Mouse (Mus musculus): Measurements from ENCODE around the gene Col25a1. TPM values are rescaled to one million over a fixed set of nuclear protein-coding genes. Genes with fewer than 3 reads are reported as not detected.

Col25a1 gene
- polyA plus RNA-seq, 1 experiment from 2014 or later: 1.0 TPM

DNA sequence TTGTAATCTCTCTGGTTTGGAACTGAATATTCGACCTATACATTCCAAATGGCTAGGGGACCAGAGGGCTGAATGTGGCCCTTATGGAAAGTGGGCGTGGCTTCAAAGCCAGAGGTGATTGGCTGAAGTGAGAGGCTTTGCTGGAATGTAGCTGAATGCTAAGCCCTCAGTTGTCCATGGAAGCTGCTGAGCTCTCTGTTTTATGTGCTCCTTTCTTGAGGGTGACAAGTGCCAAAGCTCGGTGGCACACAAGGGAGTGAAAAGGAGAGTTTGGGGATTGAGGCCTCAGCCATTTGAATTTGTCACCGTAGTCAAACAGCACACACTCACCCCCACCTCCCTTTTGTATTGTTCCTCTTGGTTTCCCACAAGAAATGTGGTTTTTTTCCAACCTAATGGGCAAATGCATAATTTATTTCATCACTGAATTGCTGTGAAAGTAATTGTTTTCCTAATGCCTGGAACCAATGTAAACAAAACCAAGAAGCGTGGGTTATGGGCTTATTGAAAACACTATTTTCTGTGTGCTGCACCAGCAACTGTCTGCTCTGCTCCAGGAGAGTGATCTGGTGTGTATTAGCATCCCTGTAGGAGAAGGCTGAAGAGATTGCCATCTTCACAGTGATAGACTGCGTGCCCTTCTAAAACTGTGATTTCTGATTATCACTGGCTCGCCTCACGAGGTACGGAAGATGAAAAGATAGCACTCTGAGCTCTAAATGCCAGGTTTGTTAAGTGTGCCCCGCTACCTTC lies 147.2 kb downstream of the Col25a1 start:
- no peak overlapping the region for H3K4me2 ChIP-seq (ENCODE audit: low read depth, low read length)
- H3K9ac ChIP-seq (ENCODE audit: low read depth, low read length): no peak overlapping the region
- H3K9me3 ChIP-seq (replicated peaks; ENCODE audit: control insufficient read depth, low read length): no peaks in the 10 kb centered on the region
- H3K27me3 ChIP-seq (ENCODE audit: control insufficient read depth, insufficient read depth, low read depth, low read length): no peaks in the 10 kb centered on the region
- no peaks in the 10 kb centered on the region for H3K4me1 ChIP-seq (ENCODE audit: control insufficient read depth, low read depth, low read length)
- no peaks in the 10 kb centered on the region for H3K36me3 ChIP-seq (ENCODE audit: control insufficient read depth, insufficient read depth)
- no peak overlapping the region for H3K27ac ChIP-seq (ENCODE audit: low read length)
- ATAC-seq (ENCODE audit: low read depth): no peak
- no peak overlapping the region for H3K4me3 ChIP-seq (ENCODE audit: low read depth, low read length)
- WGBS (ENCODE audit: insufficient replicate concordance): 60% methylated on average over 10 of the region's 10 CpGs

DNA sequence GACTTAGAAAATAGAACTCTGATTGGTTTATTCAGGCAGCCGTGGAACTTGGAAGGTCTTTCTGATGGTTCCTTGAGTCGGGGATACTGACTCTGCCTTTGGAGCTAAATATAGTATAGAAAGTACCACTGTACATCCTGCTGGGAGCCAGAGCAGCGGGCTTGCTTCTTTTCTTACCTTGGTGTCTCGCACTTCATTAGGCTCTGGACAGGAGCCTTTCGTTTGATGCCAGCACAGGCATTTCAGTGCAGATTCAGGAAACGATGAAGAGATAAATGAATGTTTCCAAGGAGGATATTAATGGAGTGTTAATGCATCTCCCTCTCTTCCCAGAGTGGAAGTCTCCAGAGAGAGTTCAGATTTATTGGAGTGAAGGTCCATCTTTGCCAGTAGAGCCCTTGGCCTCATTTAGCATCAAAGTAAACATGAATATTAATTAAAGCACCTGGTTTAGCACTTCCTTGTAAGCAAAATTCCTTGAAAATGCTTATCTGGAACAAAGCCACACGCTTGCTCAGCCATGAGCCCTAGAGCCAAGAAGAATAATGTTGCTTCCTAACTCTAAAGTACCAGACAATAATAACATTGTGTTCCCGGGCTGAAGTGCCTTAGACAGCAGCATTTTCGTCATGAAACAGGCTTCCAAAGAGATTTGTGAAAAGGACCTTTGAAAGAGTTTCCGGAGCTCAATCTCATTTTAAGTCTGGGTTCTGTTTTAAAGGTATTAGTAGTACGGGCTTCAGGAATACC lies 151.9 kb downstream of the Col25a1 start:
- H3K36me3 ChIP-seq (ENCODE audit: control insufficient read depth, insufficient read depth): no peaks in the 10 kb centered on the region
- no peak overlapping the region for H3K4me2 ChIP-seq (ENCODE audit: low read depth, low read length)
- no peaks in the 10 kb centered on the region for H3K27me3 ChIP-seq (ENCODE audit: control insufficient read depth, insufficient read depth, low read depth, low read length)
- no peak for ATAC-seq (ENCODE audit: low read depth)
- H3K27ac ChIP-seq (ENCODE audit: low read length): no peak overlapping the region
- WGBS (ENCODE audit: insufficient replicate concordance): 59% methylated on average over 11 of the region's 11 CpGs
- no peak overlapping the region for H3K4me3 ChIP-seq (ENCODE audit: low read depth, low read length)
- H3K9ac ChIP-seq (ENCODE audit: low read depth, low read length): no peak overlapping the region
- no peaks in the 10 kb centered on the region for H3K4me1 ChIP-seq (ENCODE audit: control insufficient read depth, low read depth, low read length)
- H3K9me3 ChIP-seq (replicated peaks; ENCODE audit: control insufficient read depth, low read length): no peaks in the 10 kb centered on the region

DNA sequence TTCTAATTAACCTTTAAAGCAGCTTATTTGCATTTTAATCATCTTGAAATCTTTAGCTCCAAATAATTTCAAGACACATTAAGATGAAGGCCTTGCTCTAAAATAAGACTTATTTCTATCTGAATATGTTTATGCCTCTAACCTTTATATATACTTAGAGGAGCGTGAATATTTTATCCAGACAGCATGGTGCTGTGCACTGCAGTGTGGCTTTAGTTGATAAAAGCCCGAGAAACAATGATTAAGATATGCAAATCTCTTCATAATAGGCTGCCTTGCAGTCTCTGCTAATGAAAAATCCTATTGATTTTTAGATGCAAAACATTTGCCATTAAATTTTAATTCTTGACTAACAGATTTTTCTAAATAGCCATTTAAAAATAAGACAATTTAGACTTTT lies 156.8 kb downstream of the Col25a1 start:
- no peaks in the 10 kb centered on the region for H3K27me3 ChIP-seq (ENCODE audit: control insufficient read depth, insufficient read depth, low read depth, low read length)
- H3K4me3 ChIP-seq (ENCODE audit: low read depth, low read length): no peak overlapping the region
- no peak overlapping the region for H3K27ac ChIP-seq (ENCODE audit: low read length)
- WGBS (ENCODE audit: insufficient replicate concordance): 43% methylated on average over 2 of the region's 2 CpGs
- H3K4me1 ChIP-seq (ENCODE audit: control insufficient read depth, low read depth, low read length): no peaks in the 10 kb centered on the region
- no peak overlapping the region for H3K4me2 ChIP-seq (ENCODE audit: low read depth, low read length)
- H3K9ac ChIP-seq (ENCODE audit: low read depth, low read length): no peak overlapping the region
- H3K36me3 ChIP-seq (ENCODE audit: control insufficient read depth, insufficient read depth): no peaks in the 10 kb centered on the region
- ATAC-seq (ENCODE audit: low read depth): no peak
- H3K9me3 ChIP-seq (replicated peaks; ENCODE audit: control insufficient read depth, low read length): no peaks in the 10 kb centered on the region

DNA sequence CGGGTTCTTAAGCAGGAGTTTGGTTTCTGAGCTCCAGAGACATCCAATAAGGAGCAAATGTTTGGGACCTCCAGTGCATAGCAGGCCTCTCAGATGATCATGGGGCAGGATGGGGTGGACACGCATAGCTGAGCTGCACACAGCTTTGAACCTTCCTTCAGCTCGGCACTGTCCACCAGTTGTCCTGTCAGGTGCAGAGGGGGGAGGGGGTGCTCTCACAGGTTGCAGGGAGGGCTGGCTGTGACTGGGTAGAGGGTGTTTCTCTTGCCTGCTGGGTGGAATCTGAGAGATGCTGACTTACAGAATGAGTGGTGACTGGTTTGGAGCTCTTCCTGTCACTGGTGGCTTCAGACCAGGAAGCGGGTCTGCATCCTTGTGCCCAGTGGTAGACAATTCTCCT lies 157.5 kb downstream of the Col25a1 start:
- Histone ChIP-seq H3K4me1 (ENCODE audit: control insufficient read depth, low read depth, low read length) (no peaks in the 10 kb centered on the region), H3K9ac (ENCODE audit: low read depth, low read length) (no peak overlapping the region), H3K27ac (ENCODE audit: low read length) (no peak overlapping the region), H3K4me3 (ENCODE audit: low read depth, low read length) (no peak overlapping the region), H3K4me2 (ENCODE audit: low read depth, low read length) (no peak overlapping the region), H3K36me3 (ENCODE audit: control insufficient read depth, insufficient read depth) (no peaks in the 10 kb centered on the region), H3K9me3 (replicated peaks; ENCODE audit: control insufficient read depth, low read length) (no peaks in the 10 kb centered on the region), H3K27me3 (ENCODE audit: control insufficient read depth, insufficient read depth, low read depth, low read length) (no peaks in the 10 kb centered on the region)
- no peak for ATAC-seq (ENCODE audit: low read depth)
- WGBS (ENCODE audit: insufficient replicate concordance): 65% methylated on average over 4 of the region's 4 CpGs

DNA sequence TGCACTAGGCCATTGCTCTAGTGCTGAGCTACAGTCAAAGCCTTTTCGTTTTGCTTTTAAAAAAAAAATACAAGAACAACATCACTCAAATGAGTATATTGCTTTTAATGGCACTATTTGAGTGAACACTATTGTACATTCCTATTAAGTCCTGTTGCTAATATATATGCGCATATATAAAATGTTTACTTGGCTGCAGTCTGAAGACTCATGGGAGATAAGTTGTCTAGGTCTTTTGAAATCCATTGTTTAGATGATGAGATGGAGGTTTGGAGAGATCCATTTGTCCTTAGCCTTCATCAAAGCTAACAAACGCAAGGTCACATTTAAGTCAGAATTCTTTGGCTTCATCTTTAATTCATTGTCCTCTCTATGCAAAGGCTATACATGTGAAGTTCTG lies 157.9 kb downstream of the Col25a1 start:
- Histone ChIP-seq H3K9ac (ENCODE audit: low read depth, low read length) (no peak overlapping the region), H3K27me3 (ENCODE audit: control insufficient read depth, insufficient read depth, low read depth, low read length) (no peaks in the 10 kb centered on the region), H3K9me3 (replicated peaks; ENCODE audit: control insufficient read depth, low read length) (no peaks in the 10 kb centered on the region), H3K4me1 (ENCODE audit: control insufficient read depth, low read depth, low read length) (no peaks in the 10 kb centered on the region), H3K4me3 (ENCODE audit: low read depth, low read length) (no peak overlapping the region), H3K36me3 (ENCODE audit: control insufficient read depth, insufficient read depth) (no peaks in the 10 kb centered on the region), H3K27ac (ENCODE audit: low read length) (no peak overlapping the region), H3K4me2 (ENCODE audit: low read depth, low read length) (no peak overlapping the region)
- WGBS (ENCODE audit: insufficient replicate concordance): 64% methylated on average over 3 of the region's 3 CpGs
- ATAC-seq (ENCODE audit: low read depth): no peak

DNA sequence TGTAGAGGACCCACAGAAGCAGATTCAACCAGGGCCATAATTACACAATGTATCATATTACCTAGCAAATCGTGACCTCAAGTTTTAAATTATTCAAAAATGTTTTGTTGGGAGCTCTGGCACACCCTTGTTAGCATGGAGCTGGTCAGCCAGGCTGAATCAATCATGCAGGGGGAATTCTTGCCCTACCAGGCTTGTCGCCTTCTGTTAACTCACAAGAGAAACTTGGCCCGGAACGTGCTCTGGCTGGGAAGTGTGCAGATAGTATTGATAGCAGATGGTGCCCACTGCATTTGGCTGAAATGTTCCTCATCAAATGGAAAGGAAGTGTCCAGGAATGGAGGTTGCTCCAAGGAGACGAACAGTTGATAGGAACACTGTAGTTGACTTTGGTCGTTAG lies 158.9 kb downstream of the Col25a1 start:
- no peaks in the 10 kb centered on the region for H3K9me3 ChIP-seq (replicated peaks; ENCODE audit: control insufficient read depth, low read length)
- no peak overlapping the region for H3K4me3 ChIP-seq (ENCODE audit: low read depth, low read length)
- H3K27ac ChIP-seq (ENCODE audit: low read length): no peak overlapping the region
- ATAC-seq (ENCODE audit: low read depth): no peak
- no peak overlapping the region for H3K9ac ChIP-seq (ENCODE audit: low read depth, low read length)
- no peaks in the 10 kb centered on the region for H3K4me1 ChIP-seq (ENCODE audit: control insufficient read depth, low read depth, low read length)
- WGBS (ENCODE audit: insufficient replicate concordance): 64% methylated on average over 6 of the region's 6 CpGs
- H3K27me3 ChIP-seq (ENCODE audit: control insufficient read depth, insufficient read depth, low read depth, low read length): no peaks in the 10 kb centered on the region
- no peak overlapping the region for H3K4me2 ChIP-seq (ENCODE audit: low read depth, low read length)
- H3K36me3 ChIP-seq (ENCODE audit: control insufficient read depth, insufficient read depth): no peaks in the 10 kb centered on the region

DNA sequence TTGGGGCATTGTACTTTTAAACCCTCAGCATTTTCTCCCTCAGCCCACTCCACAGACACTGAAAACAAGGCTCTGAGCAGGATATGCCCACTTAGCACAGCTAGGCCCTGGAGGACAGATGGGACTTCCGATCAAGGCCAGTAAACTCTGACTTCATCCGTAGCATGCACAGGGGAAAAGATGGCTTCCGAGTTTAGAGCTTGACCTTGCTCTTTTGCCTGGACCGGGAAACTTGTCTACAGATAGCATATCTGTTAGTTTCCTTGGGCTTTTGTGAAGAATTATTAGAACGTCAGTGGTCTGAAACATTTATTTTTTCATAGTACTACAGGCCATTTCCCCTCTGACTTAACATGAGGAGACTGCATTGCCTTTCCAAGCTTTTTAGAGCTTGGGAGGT lies 159.4 kb downstream of the Col25a1 start:
- Histone ChIP-seq H3K9me3 (replicated peaks; ENCODE audit: control insufficient read depth, low read length) (no peaks in the 10 kb centered on the region), H3K9ac (ENCODE audit: low read depth, low read length) (no peak overlapping the region), H3K27me3 (ENCODE audit: control insufficient read depth, insufficient read depth, low read depth, low read length) (no peaks in the 10 kb centered on the region), H3K27ac (ENCODE audit: low read length) (no peak overlapping the region), H3K4me1 (ENCODE audit: control insufficient read depth, low read depth, low read length) (no peaks in the 10 kb centered on the region), H3K36me3 (ENCODE audit: control insufficient read depth, insufficient read depth) (no peaks in the 10 kb centered on the region), H3K4me3 (ENCODE audit: low read depth, low read length) (no peak overlapping the region), H3K4me2 (ENCODE audit: low read depth, low read length) (no peak overlapping the region)
- ATAC-seq (ENCODE audit: low read depth): no peak
- WGBS (ENCODE audit: insufficient replicate concordance): 60% methylated on average over 5 of the region's 5 CpGs

DNA sequence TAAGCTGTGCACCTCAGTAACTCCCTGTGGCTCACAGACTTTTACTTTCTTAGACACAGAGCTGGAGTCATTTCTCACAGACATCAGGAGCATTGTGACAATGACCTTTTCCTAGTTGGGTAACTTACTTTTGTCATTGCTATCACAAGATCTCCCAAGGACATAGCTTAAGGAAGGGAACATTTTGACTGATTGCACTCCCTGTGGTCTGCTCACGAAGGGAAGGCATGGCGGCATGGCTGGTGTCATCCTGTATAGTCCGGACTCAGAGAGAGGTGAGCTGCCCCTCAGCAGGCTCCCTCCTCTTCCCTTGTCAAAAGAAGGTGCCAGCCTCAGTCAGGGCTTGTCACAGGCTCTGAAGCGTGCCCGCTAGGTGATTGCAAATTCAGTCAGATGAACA lies 160.6 kb downstream of the Col25a1 start:
- no peak overlapping the region for H3K4me2 ChIP-seq (ENCODE audit: low read depth, low read length)
- H3K4me3 ChIP-seq (ENCODE audit: low read depth, low read length): no peak overlapping the region
- H3K27me3 ChIP-seq (ENCODE audit: control insufficient read depth, insufficient read depth, low read depth, low read length): no peaks in the 10 kb centered on the region
- WGBS (ENCODE audit: insufficient replicate concordance): 65% methylated on average over 5 of the region's 5 CpGs
- no peaks in the 10 kb centered on the region for H3K4me1 ChIP-seq (ENCODE audit: control insufficient read depth, low read depth, low read length)
- no peak overlapping the region for H3K9ac ChIP-seq (ENCODE audit: low read depth, low read length)
- H3K9me3 ChIP-seq (replicated peaks; ENCODE audit: control insufficient read depth, low read length): no peaks in the 10 kb centered on the region
- H3K27ac ChIP-seq (ENCODE audit: low read length): no peak overlapping the region
- H3K36me3 ChIP-seq (ENCODE audit: control insufficient read depth, insufficient read depth): no peaks in the 10 kb centered on the region
- ATAC-seq (ENCODE audit: low read depth): no peak

DNA sequence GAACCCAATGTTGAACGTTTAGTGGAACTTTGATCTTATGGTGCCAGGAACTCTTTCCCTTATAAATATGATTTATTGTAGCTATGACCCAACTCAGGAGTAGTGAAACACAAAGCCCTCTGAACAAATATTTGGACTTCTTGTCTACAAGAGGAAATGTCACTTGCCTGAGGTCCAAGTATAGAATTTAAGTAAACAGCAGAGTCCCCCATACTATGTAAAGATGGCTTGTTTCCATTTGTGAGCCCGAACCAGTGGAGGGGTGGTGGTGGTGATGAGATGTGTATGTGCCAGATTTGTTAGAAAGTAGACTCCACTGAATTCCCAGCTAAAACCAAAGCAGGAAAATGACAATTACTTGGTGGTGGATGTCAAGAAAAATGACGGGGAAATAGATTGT lies 169.2 kb downstream of the Col25a1 start:
- no peak for ATAC-seq (ENCODE audit: low read depth)
- Histone ChIP-seq H3K4me2 (ENCODE audit: low read depth, low read length) (no peak overlapping the region), H3K27me3 (ENCODE audit: control insufficient read depth, insufficient read depth, low read depth, low read length) (no peaks in the 10 kb centered on the region), H3K36me3 (ENCODE audit: control insufficient read depth, insufficient read depth) (no peaks in the 10 kb centered on the region), H3K9me3 (replicated peaks; ENCODE audit: control insufficient read depth, low read length) (no peaks in the 10 kb centered on the region), H3K27ac (ENCODE audit: low read length) (no peak overlapping the region), H3K4me1 (ENCODE audit: control insufficient read depth, low read depth, low read length) (no peaks in the 10 kb centered on the region), H3K9ac (ENCODE audit: low read depth, low read length) (no peak overlapping the region), H3K4me3 (ENCODE audit: low read depth, low read length) (no peak overlapping the region)
- 49% methylated on average over 3 of the region's 3 CpGs for WGBS (ENCODE audit: insufficient replicate concordance)
